Mouse (Mus musculus) cerebellum, adult 11 months (tissue): ENCODE data around the gene Prrg3.
"Not testable (repeated sequence)": the region's sequence is repeated elsewhere in the genome, so short reads cannot be mapped to it uniquely, and the experiment has no call there.

Experiments used
- DNase-seq: peaks from one replicate; pipeline ENCODE4 v3.0.0; 2022

Prrg3 gene

GRCm38 (mm10) chrX:71962073-71963051 lies at the start of gene Prrg3:
Gene Prrg3, plus strand, starts transcription at chrX:71962624.
- peak; percentile 20 for DNase-seq

- peak; percentile 15 for DNase-seq
These were observed 15.8 kb upstream of the Prrg3 start for GRCm38 (mm10) chrX:71946631-71947030.

GRCm38 (mm10) chrX:71958366-71958765 lies 4.1 kb upstream of the Prrg3 start:
- no peak for DNase-seq

- no peak for DNase-seq
These were observed 970 bp downstream of the Prrg3 start for GRCm38 (mm10) chrX:71963275-71963912.

GRCm38 (mm10) chrX:71968216-71968615 lies 5.8 kb downstream of the Prrg3 start:
- DNase-seq = no peak

- DNase-seq = no peak
These were observed 6.4 kb downstream of the Prrg3 start for GRCm38 (mm10) chrX:71968816-71969215.

- no peak for DNase-seq
These were observed 8.9 kb downstream of the Prrg3 start for GRCm38 (mm10) chrX:71971325-71971724.

GRCm38 (mm10) chrX:71972686-71973085 lies 10.3 kb downstream of the Prrg3 start, which contains the start of gene Fate1:
Gene Fate1, plus strand, starts transcription at chrX:71972986.
- DNase-seq = no peak

- DNase-seq = not testable (repeated sequence)
These were observed 15.3 kb downstream of the Prrg3 start for GRCm38 (mm10) chrX:71977681-71978080.

GRCm38 (mm10) chrX:71980443-71980842 lies 18.0 kb downstream of the Prrg3 start:
- no peak for DNase-seq

- DNase-seq = no peak
These were observed 18.9 kb downstream of the Prrg3 start for GRCm38 (mm10) chrX:71981322-71981721.

- no peak for DNase-seq
These were observed 20.8 kb downstream of the Prrg3 start for GRCm38 (mm10) chrX:71983205-71983604.

GRCm38 (mm10) chrX:71983775-71984174 lies 21.4 kb downstream of the Prrg3 start:
- no peak for DNase-seq

- DNase-seq = no peak
These were observed 29.1 kb downstream of the Prrg3 start, which contains the start of gene Cnga2 for GRCm38 (mm10) chrX:71991549-71991948. Gene Cnga2, plus strand, starts transcription at chrX:71991849.

GRCm38 (mm10) chrX:71995972-71996371 lies 33.5 kb downstream of the Prrg3 start:
- no peak for DNase-seq

- no peak for DNase-seq
These were observed 47.5 kb downstream of the Prrg3 start for GRCm38 (mm10) chrX:72009930-72010329.

- no peak for DNase-seq
These were observed 49.8 kb downstream of the Prrg3 start for GRCm38 (mm10) chrX:72012236-72012635.

- no peak for DNase-seq
These were observed 50.4 kb downstream of the Prrg3 start for GRCm38 (mm10) chrX:72012804-72013203.

- no peak for DNase-seq
These were observed 59.8 kb downstream of the Prrg3 start for GRCm38 (mm10) chrX:72022241-72022640.
